Mouse (Mus musculus): ENCODE measurements around the gene Mylk2. TPM values are rescaled to one million over a fixed set of nuclear protein-coding genes. Genes with fewer than 3 reads are reported as not detected.

Gene Mylk2
- total RNA-seq, 1 experiment, result 0.22 TPM

DNA sequence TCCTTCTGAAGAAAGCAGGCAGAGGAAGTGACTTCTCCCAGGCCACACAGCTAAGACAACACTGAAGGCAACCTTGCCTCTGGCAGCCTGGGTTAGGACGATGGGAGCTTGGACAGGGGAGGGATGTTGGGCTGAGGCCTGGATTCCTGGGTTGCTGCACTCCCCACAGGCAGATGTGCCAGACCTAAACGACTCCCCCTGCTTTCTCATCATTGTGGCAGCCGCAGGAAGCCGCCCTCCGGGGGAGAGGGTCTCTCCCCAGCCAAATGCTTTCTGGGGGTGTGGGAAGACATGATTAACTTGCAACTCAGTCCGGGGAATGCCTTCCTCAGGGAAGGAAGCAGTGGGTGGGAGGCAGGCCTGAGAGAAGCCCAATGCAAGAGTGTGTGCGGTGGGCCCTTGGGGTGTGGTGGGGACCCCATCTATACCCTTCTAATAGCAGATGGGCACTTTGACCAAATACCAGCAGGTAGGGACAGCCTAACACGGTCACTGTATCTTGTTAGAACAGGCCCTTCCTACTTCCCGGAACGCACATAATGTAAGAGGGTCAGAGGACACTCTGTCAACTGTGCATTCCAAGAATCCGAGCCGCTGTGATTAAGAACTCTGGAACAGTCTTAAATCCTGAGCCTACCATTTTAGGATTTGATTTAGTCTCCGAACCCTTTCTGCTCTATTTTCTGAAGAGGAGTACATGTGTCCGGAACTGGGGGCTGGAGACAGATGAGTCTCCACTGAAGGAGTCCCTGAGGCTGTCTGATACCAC lies 17.3 kb downstream of the Mylk2 start:
- in situ Hi-C loops (cut with MboI; ENCODE audit: low sequenced_read_pairs in 2 of 2, unreplicated experiment in 2 of 2), result no loop called here
- Histone ChIP-seq H3K9me3 (ENCODE audit: control insufficient read depth, insufficient read depth, low read depth, low read length) (no peaks in the 10 kb centered on the region), H3K36me3 (ENCODE audit: control insufficient read depth, insufficient read depth, low read length, poor library complexity, severe bottlenecking) (no peaks in the 10 kb centered on the region), H3K27ac (ENCODE audit: insufficient read depth, low read depth, low read length, poor library complexity, severe bottlenecking) (no peak overlapping the region), H3K4me1 (ENCODE audit: control insufficient read depth in 2 of 2, insufficient read depth in 2 of 2, low read length in 2 of 2, poor library complexity in 1 of 2) (peaks cover 0 to 2% of the 10 kb centered on the region in 2 experiments; a peak in 1 of 4 replicates), H3K9ac (ENCODE audit: insufficient read depth, low read depth, low read length, poor library complexity, severe bottlenecking) (no peak overlapping the region), H3K4me3 (ENCODE audit: insufficient read depth in 1 of 2, low read depth in 1 of 2, low read length in 2 of 2, poor library complexity in 1 of 2, severe bottlenecking in 1 of 2) (no peak overlapping the region)
- TF ChIP-seq ZC3H11A (IDR thresholded peaks at IDR 0.05; ENCODE audit: borderline replicate concordance, low read depth, low read length) (no peak), HCFC1 (IDR thresholded peaks at IDR 0.05; ENCODE audit: borderline replicate concordance, insufficient read depth, low read length) (no peak), ZNF384 (IDR thresholded peaks at IDR 0.05; ENCODE audit: low read depth, low read length) (no peak), MAFK (IDR thresholded peaks at IDR 0.05; ENCODE audit: insufficient read depth, low read depth, low read length) (no peak), CHD2 (IDR thresholded peaks at IDR 0.05; ENCODE audit: low read depth, low read length) (no peak)
- no peak for DNase-seq (ENCODE audit: low read depth, low spot score)

- in situ Hi-C loops (cut with MboI; ENCODE audit: low sequenced_read_pairs in 2 of 2, unreplicated experiment in 2 of 2), result no loop called here
- no peaks in the 10 kb centered on the region for H3K9me3 ChIP-seq (ENCODE audit: control insufficient read depth, insufficient read depth, low read depth, low read length)
- H3K36me3 ChIP-seq (ENCODE audit: control insufficient read depth, insufficient read depth, low read length, poor library complexity, severe bottlenecking), result no peaks in the 10 kb centered on the region
- no peak overlapping the region for H3K27ac ChIP-seq (ENCODE audit: insufficient read depth, low read depth, low read length, poor library complexity, severe bottlenecking)
- H3K4me3 ChIP-seq (ENCODE audit: insufficient read depth in 1 of 2, low read depth in 1 of 2, low read length in 2 of 2, poor library complexity in 1 of 2, severe bottlenecking in 1 of 2), result no peak overlapping the region
- no peak for DNase-seq (ENCODE audit: low read depth, low spot score)
- H3K9ac ChIP-seq (ENCODE audit: insufficient read depth, low read depth, low read length, poor library complexity, severe bottlenecking), result no peak overlapping the region
- no peak for TF ChIP-seq MAFK (IDR thresholded peaks at IDR 0.05; ENCODE audit: insufficient read depth, low read depth, low read length)
- TF ChIP-seq ZC3H11A (IDR thresholded peaks at IDR 0.05; ENCODE audit: borderline replicate concordance, low read depth, low read length), result no peak
- TF ChIP-seq HCFC1 (IDR thresholded peaks at IDR 0.05; ENCODE audit: borderline replicate concordance, insufficient read depth, low read length), result no peak
- no peak for TF ChIP-seq CHD2 (IDR thresholded peaks at IDR 0.05; ENCODE audit: low read depth, low read length)
- no peak for TF ChIP-seq ZNF384 (IDR thresholded peaks at IDR 0.05; ENCODE audit: low read depth, low read length)
- peaks cover 0 to 2% of the 10 kb centered on the region in 2 experiments; a peak in 1 of 4 replicates for H3K4me1 ChIP-seq (ENCODE audit: control insufficient read depth in 2 of 2, insufficient read depth in 2 of 2, low read length in 2 of 2, poor library complexity in 1 of 2)
Observed at GRCm38 (mm10) chr2:152928988-152929370, 17.8 kb downstream of the Mylk2 start.

GRCm38 (mm10) chr2:152930276-152930675 lies 19.1 kb downstream of the Mylk2 start:
- no peak for TF ChIP-seq CHD2 (IDR thresholded peaks at IDR 0.05; ENCODE audit: low read depth, low read length)
- no peak for TF ChIP-seq HCFC1 (IDR thresholded peaks at IDR 0.05; ENCODE audit: borderline replicate concordance, insufficient read depth, low read length)
- TF ChIP-seq ZNF384 (IDR thresholded peaks at IDR 0.05; ENCODE audit: low read depth, low read length), result no peak
- no peak for TF ChIP-seq ZC3H11A (IDR thresholded peaks at IDR 0.05; ENCODE audit: borderline replicate concordance, low read depth, low read length)
- no peak for TF ChIP-seq MAFK (IDR thresholded peaks at IDR 0.05; ENCODE audit: insufficient read depth, low read depth, low read length)
- no peaks in the 10 kb centered on the region for H3K9me3 ChIP-seq (ENCODE audit: control insufficient read depth, insufficient read depth, low read depth, low read length)
- H3K4me3 ChIP-seq (ENCODE audit: insufficient read depth in 1 of 2, low read depth in 1 of 2, low read length in 2 of 2, poor library complexity in 1 of 2, severe bottlenecking in 1 of 2), result no peak overlapping the region
- H3K9ac ChIP-seq (ENCODE audit: insufficient read depth, low read depth, low read length, poor library complexity, severe bottlenecking), result no peak overlapping the region
- in situ Hi-C loops (cut with MboI; ENCODE audit: low sequenced_read_pairs in 2 of 2, unreplicated experiment in 2 of 2), result no loop called here
- H3K4me1 ChIP-seq (ENCODE audit: control insufficient read depth in 2 of 2, insufficient read depth in 2 of 2, low read length in 2 of 2, poor library complexity in 1 of 2), result peaks cover 0 to 2% of the 10 kb centered on the region in 2 experiments; a peak in 1 of 4 replicates
- H3K36me3 ChIP-seq (ENCODE audit: control insufficient read depth, insufficient read depth, low read length, poor library complexity, severe bottlenecking), result no peaks in the 10 kb centered on the region
- no peak overlapping the region; the same call in 1 of the 2 replicates for H3K27ac ChIP-seq (ENCODE audit: insufficient read depth, low read depth, low read length, poor library complexity, severe bottlenecking)
- no peak for DNase-seq (ENCODE audit: low read depth, low spot score)

DNA sequence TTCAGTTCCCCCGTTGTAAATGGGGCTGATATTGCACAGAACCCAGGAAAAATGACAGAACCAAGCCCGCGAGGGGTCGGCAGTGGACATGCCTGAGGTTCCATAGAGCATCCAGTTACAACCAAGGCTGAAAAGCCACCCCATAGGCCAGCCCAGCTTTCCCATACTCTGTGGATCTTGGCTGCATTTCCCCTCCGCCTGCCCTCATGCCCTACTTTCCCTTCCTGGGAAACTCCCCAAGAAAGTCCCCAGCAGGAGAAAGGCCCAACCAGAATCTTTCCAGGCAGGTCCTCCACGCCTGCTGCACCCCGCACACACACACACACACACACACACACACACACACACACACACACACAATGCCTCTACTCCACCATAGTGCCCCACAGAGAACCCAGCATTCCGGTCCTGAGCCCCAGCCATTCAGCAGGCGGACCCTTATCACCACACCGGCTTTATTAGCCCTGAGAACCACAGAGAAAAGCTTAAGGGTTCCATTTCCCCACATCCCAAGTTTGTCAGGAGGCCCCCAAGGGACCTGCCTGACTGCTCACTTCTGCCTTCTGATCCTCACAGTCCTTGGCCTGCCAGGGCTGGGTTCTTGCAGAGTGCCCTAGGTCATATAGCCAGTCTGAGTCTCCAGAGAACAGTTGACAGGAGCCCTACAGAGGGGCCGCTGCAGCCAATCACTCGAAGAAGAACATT lies 20.5 kb downstream of the Mylk2 start:
- no peak overlapping the region for H3K27ac ChIP-seq (ENCODE audit: insufficient read depth, low read depth, low read length, poor library complexity, severe bottlenecking)
- H3K9ac ChIP-seq (ENCODE audit: insufficient read depth, low read depth, low read length, poor library complexity, severe bottlenecking), result no peak overlapping the region
- no peaks in the 10 kb centered on the region; a peak in 1 of 4 replicates for H3K4me1 ChIP-seq (ENCODE audit: control insufficient read depth in 2 of 2, insufficient read depth in 2 of 2, low read length in 2 of 2, poor library complexity in 1 of 2)

More for the DNA sequence above, 20.5 kb downstream of the Mylk2 start:
- no peak for DNase-seq (ENCODE audit: low read depth, low spot score)
- H3K36me3 ChIP-seq (ENCODE audit: control insufficient read depth, insufficient read depth, low read length, poor library complexity, severe bottlenecking), result no peaks in the 10 kb centered on the region
- H3K9me3 ChIP-seq (ENCODE audit: control insufficient read depth, insufficient read depth, low read depth, low read length), result no peaks in the 10 kb centered on the region
- H3K4me3 ChIP-seq (ENCODE audit: insufficient read depth in 1 of 2, low read depth in 1 of 2, low read length in 2 of 2, poor library complexity in 1 of 2, severe bottlenecking in 1 of 2), result no peak overlapping the region
- in situ Hi-C loops (cut with MboI; ENCODE audit: low sequenced_read_pairs in 2 of 2, unreplicated experiment in 2 of 2), result no loop called here
- TF ChIP-seq MAFK (IDR thresholded peaks at IDR 0.05; ENCODE audit: insufficient read depth, low read depth, low read length) (no peak), ZNF384 (IDR thresholded peaks at IDR 0.05; ENCODE audit: low read depth, low read length) (no peak), ZC3H11A (IDR thresholded peaks at IDR 0.05; ENCODE audit: borderline replicate concordance, low read depth, low read length) (no peak), HCFC1 (IDR thresholded peaks at IDR 0.05; ENCODE audit: borderline replicate concordance, insufficient read depth, low read length) (no peak), CHD2 (IDR thresholded peaks at IDR 0.05; ENCODE audit: low read depth, low read length) (no peak)

Data from ES-E14 (cell line).